Mouse (Mus musculus) natural killer cell, adult 2 months (primary cell): ENCODE data around the gene Ap2m1.

Experiments
- DNase-seq, 2 experiments: peaks; one replicate each; pipeline ENCODE4 v3.0.0; 2022; ENCODE audit warnings: low spot score in 2 of 2

Ap2m1 gene

GRCm38 (mm10) chr16:20529375-20529774 lies 5.9 kb upstream of the Ap2m1 start:
- DNase-seq = no peak

DNA sequence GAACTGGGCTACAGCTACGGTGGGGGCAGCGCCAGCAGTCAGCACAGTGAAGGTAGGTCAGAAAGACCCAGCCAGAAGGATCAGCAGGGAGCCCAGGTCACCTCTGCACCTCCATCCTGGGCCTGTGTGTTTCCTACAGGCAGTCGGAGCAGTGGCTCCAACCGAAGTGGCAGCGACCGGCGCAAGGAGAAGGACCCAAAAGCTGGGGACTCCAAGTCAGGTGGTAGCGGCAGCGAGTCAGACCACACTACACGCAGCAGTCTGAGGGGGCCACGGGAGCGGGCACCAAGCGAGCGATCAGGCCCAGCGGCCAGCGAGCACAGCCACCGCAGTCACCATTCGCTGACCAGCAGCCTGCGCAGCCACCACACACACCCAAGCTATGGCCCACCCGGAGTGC lies 4.3 kb upstream of the Ap2m1 start:
- DNase-seq = no peak

GRCm38 (mm10) chr16:20534617-20535295 lies 522 bp upstream of the Ap2m1 start:
- no peak for DNase-seq

DNA sequence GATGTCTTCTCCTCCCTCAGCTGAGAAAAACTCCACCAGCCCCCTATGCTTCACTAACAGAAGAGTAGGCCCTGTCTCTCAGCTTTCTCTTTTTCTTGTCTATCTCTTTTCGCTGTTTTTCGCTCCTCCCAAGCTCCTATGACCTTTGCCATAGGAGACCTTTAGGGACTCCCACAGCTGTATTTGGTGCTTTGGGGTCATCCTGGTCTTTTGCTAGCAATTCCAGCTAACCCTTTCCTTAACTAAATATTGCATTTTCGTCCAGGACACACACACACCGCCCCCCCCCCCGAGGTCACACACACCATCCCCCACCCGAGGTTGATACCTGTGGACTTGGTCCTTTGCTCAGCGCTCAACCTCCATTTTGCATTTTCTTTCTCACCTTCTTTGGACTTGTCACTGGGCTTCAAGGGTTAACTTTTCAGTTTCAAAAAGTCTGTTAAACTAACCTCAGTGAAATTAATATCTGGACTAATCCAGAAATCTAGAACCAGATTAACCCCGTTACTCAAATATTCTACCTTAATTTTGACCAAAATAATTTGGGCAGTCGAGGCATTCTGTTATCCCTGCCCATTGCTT lies 895 bp downstream of the Ap2m1 start:
- DNase-seq = no peak

- no peak for DNase-seq
Measured at GRCm38 (mm10) chr16:20537071-20537471, 1.8 kb downstream of the Ap2m1 start.

DNA sequence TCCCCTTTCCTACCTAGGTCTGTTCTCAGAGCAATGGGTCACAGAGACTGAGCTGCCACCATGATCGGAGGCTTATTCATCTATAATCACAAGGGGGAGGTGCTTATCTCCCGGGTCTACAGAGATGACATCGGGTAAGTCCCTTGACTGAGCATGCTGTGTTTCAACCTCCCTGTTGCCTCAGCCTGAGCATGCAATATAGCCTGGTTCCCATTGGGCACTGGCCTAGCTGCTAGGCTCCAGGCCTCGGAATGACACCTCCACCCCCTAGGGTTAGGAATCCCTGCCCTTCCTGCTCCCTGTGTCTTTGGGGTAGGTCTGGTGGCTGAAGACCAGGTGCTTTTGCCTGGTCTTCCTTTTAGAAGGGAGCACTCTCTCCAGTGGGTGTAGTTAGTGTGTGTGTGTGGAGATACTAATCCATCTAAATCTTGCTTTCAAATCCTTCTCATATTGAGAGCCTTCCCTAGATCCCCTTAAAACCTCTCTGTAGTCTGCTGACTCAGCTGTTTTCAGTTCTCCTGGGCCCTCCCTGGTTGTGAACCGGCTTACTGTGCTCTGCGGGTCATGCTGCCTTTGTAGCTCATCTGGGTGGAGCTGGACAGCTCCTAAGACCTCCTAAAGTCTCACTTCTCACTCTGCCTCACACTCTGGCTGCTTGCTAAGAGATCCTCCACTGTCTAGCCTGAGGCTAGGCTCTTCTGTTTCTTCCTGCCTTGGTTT lies 2.5 kb downstream of the Ap2m1 start:
- DNase-seq = no peak

DNA sequence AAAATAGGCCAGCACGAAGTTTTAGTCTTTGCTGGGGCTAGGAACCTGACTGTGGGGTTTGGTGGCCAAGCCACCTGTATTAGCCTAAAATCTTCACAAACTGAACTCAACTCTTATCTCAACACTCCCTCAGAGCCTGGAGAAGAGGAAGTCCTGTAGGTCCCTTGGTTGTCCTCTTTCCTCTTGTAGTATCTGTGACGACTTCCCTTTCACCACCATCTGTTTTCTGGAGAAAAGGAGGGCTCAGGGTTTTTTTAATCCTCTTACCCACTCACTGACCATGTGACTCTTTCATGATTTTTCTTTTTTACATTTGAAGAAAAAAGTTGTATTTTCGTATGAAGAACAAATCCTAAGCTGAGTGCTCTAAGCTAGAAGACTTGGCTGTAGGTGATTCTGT lies 4.4 kb downstream of the Ap2m1 start:
- no peak for DNase-seq

DNA sequence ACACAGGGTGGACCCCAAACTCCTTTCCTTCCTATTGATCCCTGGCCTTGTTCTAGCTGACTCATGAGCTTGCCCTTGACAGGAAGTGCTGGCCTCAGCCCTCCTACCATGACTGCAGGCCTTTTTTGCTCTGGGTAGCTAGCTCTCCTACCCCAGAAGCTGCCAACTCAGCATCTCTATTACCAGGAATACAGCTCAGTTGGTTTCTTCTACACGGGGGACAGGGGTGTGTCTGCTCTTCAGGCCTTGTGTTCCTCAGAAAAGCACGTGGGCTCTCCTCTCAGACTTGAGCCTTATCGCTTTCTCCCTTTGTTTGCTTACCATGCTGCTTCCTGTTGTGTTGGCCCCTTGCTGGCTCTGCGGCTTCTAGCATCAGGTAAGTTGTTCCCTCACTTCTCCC lies 5.2 kb downstream of the Ap2m1 start:
- no peak for DNase-seq

- no peak for DNase-seq
Measured at GRCm38 (mm10) chr16:20545696-20546095, 10.4 kb downstream of the Ap2m1 start.

- DNase-seq = no peak
Measured at GRCm38 (mm10) chr16:20547423-20547822, 12.1 kb downstream of the Ap2m1 start.

DNA sequence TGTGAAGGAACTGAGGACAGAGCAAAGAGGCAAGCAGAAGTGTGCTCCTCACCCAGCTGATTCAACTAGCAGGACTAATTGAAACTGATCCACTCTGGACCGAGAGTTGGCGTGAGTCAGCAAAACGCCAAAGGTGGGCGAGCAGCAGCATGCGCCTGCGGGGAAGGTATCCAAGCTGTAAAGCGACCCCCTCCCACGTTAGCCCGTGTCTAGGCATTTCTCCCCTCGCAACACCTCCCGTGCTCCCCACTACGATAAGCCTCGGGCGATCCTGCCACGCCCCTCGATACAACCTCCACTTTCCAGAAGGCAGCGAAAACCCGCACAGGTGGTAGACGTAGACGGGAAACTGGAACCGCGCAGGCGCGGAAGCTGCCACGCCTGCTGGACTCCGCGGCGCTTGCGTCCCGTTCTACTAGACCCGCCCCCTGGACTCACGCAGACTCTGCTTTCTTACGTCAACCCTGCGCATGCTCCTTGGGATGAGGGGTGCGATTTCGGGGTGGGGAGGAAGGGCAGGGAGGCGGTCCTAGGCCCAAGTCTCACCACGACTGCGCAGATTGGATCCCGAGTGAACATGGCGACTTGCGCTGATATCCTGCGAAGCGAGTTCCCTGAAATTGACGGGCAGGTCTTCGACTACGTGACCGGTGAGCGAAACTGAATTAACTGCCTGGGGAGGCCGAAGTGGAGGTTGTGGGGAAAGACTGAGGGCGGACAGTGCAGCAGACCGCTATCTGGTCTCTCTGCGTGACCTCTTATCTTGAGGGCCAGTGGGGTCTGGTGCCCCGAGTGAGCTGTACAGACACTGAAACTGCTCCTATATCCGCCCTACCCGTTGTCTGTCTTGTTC lies 13.0 kb downstream of the Ap2m1 start, which contains the start of gene Abcf3:
TSS of gene Abcf3 (plus strand) at position 482 of the 853 bp plus-strand sequence.
- DNase-seq = peak; percentile 98 to 99

DNA sequence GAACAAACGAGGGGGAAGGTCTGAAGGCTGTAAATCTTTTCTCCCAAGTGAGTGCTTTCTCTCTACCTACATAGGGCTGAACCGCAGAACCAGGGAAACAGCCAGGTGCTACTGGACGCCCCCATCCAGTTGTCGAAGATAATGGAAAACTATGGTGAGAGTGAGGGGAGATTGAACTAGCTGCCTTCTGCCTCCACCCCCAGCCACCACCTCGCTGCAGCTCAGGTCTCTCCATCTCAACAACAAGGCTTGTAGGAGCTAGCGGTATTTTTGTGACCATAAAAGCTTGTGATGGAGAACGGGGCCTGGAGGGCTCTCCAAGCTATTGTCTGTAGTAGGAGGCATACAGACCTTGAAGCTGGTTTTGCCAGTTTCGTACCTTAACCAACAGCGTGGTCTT lies 13.9 kb downstream of the Ap2m1 start:
- DNase-seq = no peak

DNA sequence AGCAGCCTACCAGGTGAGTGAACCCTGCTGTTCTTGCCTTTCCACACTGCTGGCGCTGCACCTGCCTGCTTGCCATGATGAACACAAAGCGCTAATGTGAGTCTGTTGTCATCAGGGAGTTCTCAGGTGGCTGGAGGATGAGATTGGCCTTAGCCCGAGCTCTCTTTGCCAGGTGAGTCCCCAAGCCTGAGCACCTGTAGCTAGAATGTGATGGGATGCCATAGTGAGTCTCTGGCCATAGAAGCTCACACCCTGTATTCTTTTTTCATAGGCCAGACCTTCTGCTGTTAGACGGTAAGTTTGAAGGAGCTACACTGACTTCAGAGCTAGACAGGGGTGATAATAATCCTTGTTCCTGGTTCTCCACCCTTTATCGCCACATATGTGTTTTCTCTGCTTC lies 16.4 kb downstream of the Ap2m1 start:
- no peak for DNase-seq

- no peak for DNase-seq
Measured at GRCm38 (mm10) chr16:20552594-20552993, 17.3 kb downstream of the Ap2m1 start.

DNA sequence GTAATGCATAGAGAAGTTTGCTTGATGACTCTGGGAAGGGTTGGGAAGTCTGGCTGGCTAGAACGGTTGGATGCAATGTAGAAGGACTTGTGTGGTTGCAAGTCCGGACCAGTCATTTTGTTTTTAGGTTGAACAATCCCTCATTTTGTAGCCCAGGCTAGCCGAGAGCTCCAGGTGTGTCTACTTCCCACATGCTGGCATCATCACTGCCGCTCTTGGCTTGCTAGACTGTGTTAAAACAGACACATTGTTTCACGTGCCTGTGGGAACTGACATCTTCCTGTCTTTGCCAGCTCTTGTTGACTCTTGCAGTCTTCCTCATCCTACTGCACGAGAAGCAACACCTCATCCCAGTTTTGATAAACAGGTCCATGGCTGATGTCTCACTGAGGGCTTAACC lies 19.7 kb downstream of the Ap2m1 start:
- DNase-seq = no peak

- no peak for DNase-seq
Measured at GRCm38 (mm10) chr16:20557381-20557780, 22.1 kb downstream of the Ap2m1 start.

- DNase-seq = no peak
Measured at GRCm38 (mm10) chr16:20565075-20565474, 29.8 kb downstream of the Ap2m1 start.

DNA sequence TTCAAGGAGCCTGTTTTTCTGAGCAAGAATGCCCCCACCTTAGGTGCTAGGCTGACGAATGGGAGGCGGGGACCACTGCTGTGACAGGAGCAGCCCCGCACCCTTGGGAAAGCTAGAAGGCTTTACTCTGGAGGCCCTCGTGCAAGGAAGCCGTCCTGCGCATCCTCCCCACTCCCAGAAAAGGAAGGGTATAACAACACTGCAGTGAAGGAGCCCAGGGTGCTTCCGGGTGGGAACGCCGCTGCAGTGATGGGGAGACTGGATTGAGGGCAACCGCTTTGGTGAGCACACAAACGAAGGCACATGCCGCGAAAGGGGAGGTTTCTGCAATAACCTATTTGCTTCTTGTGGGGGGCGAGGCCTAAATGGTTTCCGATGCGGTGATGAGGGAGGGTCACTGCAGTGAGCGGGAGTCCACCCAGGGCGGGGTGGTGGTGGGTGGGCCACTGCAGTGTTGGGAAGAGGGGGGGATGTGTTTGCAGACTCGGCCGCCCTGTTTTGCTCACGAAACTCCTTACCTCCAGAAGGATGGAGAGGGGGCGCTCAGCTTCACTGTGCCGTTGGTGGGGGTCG lies 54.2 kb downstream of the Ap2m1 start, which contains the start of gene Vwa5b2:
TSS of gene Vwa5b2 (plus strand) at position 106 of the 573 bp plus-strand sequence.
- no peak for DNase-seq

- no peak for DNase-seq
Measured at GRCm38 (mm10) chr16:20589939-20590679, 54.8 kb downstream of the Ap2m1 start.

DNA sequence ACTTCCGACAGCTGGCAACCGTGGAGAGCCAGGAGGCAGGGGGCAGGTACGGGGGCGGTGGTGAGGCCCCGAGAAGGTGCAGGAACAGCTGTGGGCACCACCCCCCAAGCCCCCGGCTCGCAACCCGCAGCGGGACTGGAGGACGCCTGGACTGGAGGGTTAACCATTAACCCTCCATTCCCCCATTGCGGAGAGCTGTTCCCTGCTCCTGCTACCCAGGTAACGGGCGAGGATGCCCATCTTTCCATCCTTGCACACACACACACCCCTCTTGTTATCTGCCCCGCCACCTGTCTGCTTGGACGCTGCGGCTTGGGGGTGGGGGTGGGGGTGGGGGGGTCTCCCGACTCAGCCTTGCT lies 55.4 kb downstream of the Ap2m1 start:
- no peak for DNase-seq

DNA sequence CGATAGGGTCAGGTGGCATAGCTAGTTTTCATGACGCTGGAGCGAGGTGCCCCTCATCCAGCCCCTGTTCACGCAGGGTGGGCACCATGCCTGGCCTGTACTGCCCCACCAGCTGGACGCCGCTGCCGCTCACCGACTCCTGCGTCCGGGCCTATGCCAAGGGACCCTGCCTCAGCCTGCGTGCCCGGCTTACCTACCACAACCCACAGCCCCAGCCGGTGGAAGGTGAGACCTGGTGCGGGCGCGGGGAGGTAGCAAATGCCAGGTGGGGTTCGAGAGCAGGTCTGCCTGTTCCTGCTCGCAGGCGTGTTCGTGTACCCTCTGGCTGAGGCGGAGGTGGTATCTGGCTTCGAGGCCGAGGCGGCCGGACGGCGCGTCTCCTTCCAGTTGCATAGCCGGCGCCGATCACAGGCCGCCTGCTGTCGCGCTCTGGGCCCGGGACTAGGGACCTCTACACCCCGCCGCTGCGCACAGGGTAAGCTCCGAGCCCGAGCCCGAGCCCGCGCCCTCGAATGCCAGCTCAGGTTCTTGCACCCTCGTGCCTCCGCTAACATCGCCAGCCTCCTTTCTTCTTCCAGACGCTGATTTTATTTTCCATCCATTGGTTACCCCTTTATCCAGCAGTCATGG lies 55.9 kb downstream of the Ap2m1 start:
- no peak for DNase-seq
